Mouse (Mus musculus): Measurements from ENCODE around the gene Apol11b.
"Not testable (repeated sequence)": the region's sequence is repeated elsewhere in the genome, so short reads cannot be mapped to it uniquely, and the experiment has no call there.

Apol11b gene

GRCm38 (mm10) chr15:77643176-77643575 lies at the start of gene Apol11b:
Gene Apol11b, minus strand, starts transcription at chr15:77643286.
- not testable (repeated sequence) for DNase-seq (ENCODE audit: low spot score in 2 of 2)

- not testable (repeated sequence) for DNase-seq (ENCODE audit: low spot score in 2 of 2)
Measured at GRCm38 (mm10) chr15:77691532-77692311, 48.6 kb upstream of the Apol11b start.

- DNase-seq (ENCODE audit: low spot score in 2 of 2), result peak in 1 of 2 experiments; percentile 62
Measured at GRCm38 (mm10) chr15:77683944-77684343, 40.9 kb upstream of the Apol11b start.

- not testable (repeated sequence) for DNase-seq (ENCODE audit: low spot score in 2 of 2)
Measured at GRCm38 (mm10) chr15:77674081-77674480, 31.0 kb upstream of the Apol11b start.

- not testable (repeated sequence) for DNase-seq (ENCODE audit: low spot score in 2 of 2)
Measured at GRCm38 (mm10) chr15:77661841-77662240, 18.8 kb upstream of the Apol11b start.

- DNase-seq (ENCODE audit: low spot score in 2 of 2), result not testable (repeated sequence)
Measured at GRCm38 (mm10) chr15:77659773-77660172, 16.7 kb upstream of the Apol11b start.

- DNase-seq (ENCODE audit: low spot score in 2 of 2), result not testable (repeated sequence)
Measured at GRCm38 (mm10) chr15:77651143-77651542, 8.1 kb upstream of the Apol11b start.

GRCm38 (mm10) chr15:77629822-77630221 lies 13.3 kb downstream of the Apol11b start:
- not testable (repeated sequence) for DNase-seq (ENCODE audit: low spot score in 2 of 2)

GRCm38 (mm10) chr15:77628647-77629046 lies 14.4 kb downstream of the Apol11b start:
- not testable (repeated sequence) for DNase-seq (ENCODE audit: low spot score in 2 of 2)

GRCm38 (mm10) chr15:77626471-77626870 lies 16.6 kb downstream of the Apol11b start:
- not testable (repeated sequence) for DNase-seq (ENCODE audit: low spot score in 2 of 2)

GRCm38 (mm10) chr15:77624710-77625109 lies 18.4 kb downstream of the Apol11b start:
- DNase-seq (ENCODE audit: low spot score in 2 of 2), result no peak

GRCm38 (mm10) chr15:77606069-77606468 lies 37.0 kb downstream of the Apol11b start:
- no peak for DNase-seq (ENCODE audit: low spot score in 2 of 2)

- DNase-seq (ENCODE audit: low spot score in 2 of 2), result no peak
Measured at GRCm38 (mm10) chr15:77598958-77599357, 44.1 kb downstream of the Apol11b start, which contains the start of gene Gm36245. Gene Gm36245, plus strand, starts transcription at chr15:77599258.

GRCm38 (mm10) chr15:77598429-77598828 lies 44.7 kb downstream of the Apol11b start:
- DNase-seq (ENCODE audit: low spot score in 2 of 2), result no peak

GRCm38 (mm10) chr15:77595961-77596360 lies 47.1 kb downstream of the Apol11b start, which contains the start of gene Apol10b:
Gene Apol10b, minus strand, starts transcription at chr15:77596125.
- DNase-seq (ENCODE audit: low spot score in 2 of 2), result no peak

GRCm38 (mm10) chr15:77593557-77593956 lies 49.5 kb downstream of the Apol11b start:
- DNase-seq (ENCODE audit: low spot score in 2 of 2), result no peak

- no peak for DNase-seq (ENCODE audit: low spot score in 2 of 2)
Measured at GRCm38 (mm10) chr15:77590881-77591280, 52.2 kb downstream of the Apol11b start.

GRCm38 (mm10) chr15:77588981-77589380 lies 54.1 kb downstream of the Apol11b start:
- DNase-seq (ENCODE audit: low spot score in 2 of 2), result no peak

GRCm38 (mm10) chr15:77587026-77587425 lies 56.1 kb downstream of the Apol11b start:
- DNase-seq (ENCODE audit: low spot score in 2 of 2), result no peak

Measured in urinary bladder, postnatal 4 days (tissue).